Mouse (Mus musculus) myocyte (in vitro differentiated cells): ENCODE measurements around the gene Zfp335.

Source experiments
- MAX ChIP-seq: IDR thresholded peaks from one replicate; pipeline ENCODE4 v1.6.1; 2011; ENCODE audit warnings: low read depth, mild to moderate bottlenecking, control low read depth
- MYOD1 ChIP-seq, 3 experiments: IDR thresholded peaks; one replicate each; pipeline ENCODE4 v1.6.1; 2011; ENCODE audit warnings: control low read depth in 2 of 3, low read depth in 2 of 3, mild to moderate bottlenecking in 2 of 3, moderate library complexity in 1 of 3; ENCODE audit not compliant: insufficient read length in 2 of 3, control insufficient read depth in 1 of 3
- POLR2A ChIP-seq: IDR thresholded peaks from one replicate; pipeline ENCODE4 v1.6.1; 2011; ENCODE audit warnings: low read depth, mild to moderate bottlenecking, control low read depth, moderate library complexity; ENCODE audit not compliant: insufficient read length
- POLR2AphosphoS2 ChIP-seq: IDR thresholded peaks from one replicate; pipeline ENCODE4 v1.6.1; 2011; ENCODE audit warnings: low read depth, control low read depth; ENCODE audit not compliant: insufficient read length
- REST ChIP-seq: IDR thresholded peaks from one replicate; pipeline ENCODE4 v1.6.1; 2011; ENCODE audit warnings: mild to moderate bottlenecking, control low read depth, moderate library complexity; ENCODE audit not compliant: insufficient read depth, insufficient read length
- USF1 ChIP-seq: IDR thresholded peaks from one replicate; pipeline ENCODE4 v1.6.1; 2011; ENCODE audit warnings: low read depth, mild to moderate bottlenecking, control low read depth, moderate library complexity

- TF ChIP-seq MAX (no peak), POLR2A (no peak), MYOD1 (IDR thresholded peaks at IDR 0.05; ENCODE audit: control insufficient read depth in 1 of 3, insufficient read length in 2 of 3, low read depth in 2 of 3) (no peak), USF1 (no peak), POLR2AphosphoS2 (no peak), REST (no peak)
These were observed 44.2 kb upstream of the Zfp335 start for GRCm38 (mm10) chr2:164955725-164956124.
